Mouse (Mus musculus) erythroid progenitor cell, adult 5-6 weeks (primary cell): ENCODE results near the gene Zdhhc17. TPM values are rescaled to one million over a fixed set of nuclear protein-coding genes. Genes with fewer than 3 reads are reported as not detected.

Source experiments
- ATAC-seq: replicated peaks from 2 replicates; pipeline ENCODE4 v1.8.0; 2016; ENCODE audit warnings: moderate number of reproducible peaks, mild to moderate bottlenecking, moderate TSS enrichment, inconsistent platforms; ENCODE audit not compliant: poor library complexity, low FRiP score, severe bottlenecking
- total RNA-seq, 2 experiments: library from RNA; stranded (forward) in 1 of 2; stranded (reverse) in 1 of 2; fragments of 150-400 nt in 1 of 2; fragments of 186-747, 209-891 nt in 1 of 2; gene quantifications; 2 replicates each; pipeline versions ENCODE4 v1.2.3 to v1.2.4; 2015 to 2017; ENCODE audit warnings: low replicate concordance in 2 of 2

Gene Zdhhc17
- total RNA-seq, 2 experiments from 2014 or later, result 4.6 to 9.6 TPM

- ATAC-seq, result no peak
Observed at GRCm38 (mm10) chr10:110931161-110931912, 78.6 kb downstream of the Zdhhc17 start.

DNA sequence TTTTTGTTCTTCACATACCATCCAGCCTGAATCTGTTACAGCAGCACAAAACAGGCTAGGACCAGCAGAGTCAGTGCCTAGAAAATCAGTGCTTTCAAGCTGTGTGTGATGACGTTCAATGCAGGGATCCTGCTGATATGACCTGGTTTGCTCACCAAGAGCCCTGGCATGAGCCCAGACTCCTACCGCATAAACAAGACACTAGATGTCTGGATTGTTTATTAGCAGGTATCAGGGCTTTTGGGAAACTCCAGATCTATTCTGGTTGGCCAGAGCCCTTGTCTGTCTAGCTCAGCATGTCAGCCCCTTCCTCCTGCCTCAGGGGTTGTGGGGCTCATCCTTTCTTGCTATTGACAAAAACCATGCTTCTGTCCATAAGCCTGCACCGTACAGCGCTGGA lies 80.2 kb downstream of the Zdhhc17 start:
- ATAC-seq, result no peak

DNA sequence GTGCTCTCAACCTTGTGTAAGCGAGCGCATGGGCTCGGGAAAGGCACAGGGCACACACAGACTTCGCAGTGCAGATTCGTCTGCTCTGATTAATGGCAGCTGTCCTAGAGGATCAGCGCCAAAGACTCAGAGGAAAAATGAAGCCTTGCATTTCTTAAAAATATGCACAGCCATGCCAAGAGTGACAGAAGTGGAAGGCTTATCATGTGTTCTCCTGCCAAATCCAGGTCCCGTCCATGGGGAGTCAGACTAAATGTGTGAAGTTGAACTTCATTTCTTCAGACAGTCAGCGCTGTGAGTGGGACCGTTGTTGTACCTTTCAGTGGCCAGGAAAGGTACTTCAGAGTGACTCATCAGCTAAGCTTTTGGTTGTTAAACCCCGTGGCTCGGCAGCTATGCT lies 82.4 kb downstream of the Zdhhc17 start:
- ATAC-seq, result no peak

DNA sequence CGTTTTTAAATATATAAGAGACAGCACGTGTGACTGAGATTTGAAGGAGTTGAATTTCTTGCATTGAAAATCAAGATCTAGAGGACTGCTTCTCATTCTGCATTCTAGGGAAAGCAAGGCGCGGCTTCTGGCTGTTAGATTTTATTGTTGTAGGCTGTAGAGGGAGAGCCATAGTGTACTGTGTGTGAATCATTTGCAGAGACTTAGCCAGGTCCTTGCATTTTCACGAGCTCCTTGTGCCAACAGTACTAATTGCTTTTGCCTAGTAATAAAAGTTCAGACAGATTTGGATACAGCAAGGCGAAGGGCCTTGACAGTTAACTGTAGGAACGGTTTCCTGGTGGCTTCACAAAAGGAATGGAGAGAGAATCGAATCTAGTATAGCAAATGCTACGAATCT lies 87.3 kb downstream of the Zdhhc17 start:
- no peak for ATAC-seq

- ATAC-seq, result no peak
Observed at GRCm38 (mm10) chr10:110921890-110922289, 88.0 kb downstream of the Zdhhc17 start.

- ATAC-seq, result no peak
Observed at GRCm38 (mm10) chr10:110920368-110920950, 89.5 kb downstream of the Zdhhc17 start.

DNA sequence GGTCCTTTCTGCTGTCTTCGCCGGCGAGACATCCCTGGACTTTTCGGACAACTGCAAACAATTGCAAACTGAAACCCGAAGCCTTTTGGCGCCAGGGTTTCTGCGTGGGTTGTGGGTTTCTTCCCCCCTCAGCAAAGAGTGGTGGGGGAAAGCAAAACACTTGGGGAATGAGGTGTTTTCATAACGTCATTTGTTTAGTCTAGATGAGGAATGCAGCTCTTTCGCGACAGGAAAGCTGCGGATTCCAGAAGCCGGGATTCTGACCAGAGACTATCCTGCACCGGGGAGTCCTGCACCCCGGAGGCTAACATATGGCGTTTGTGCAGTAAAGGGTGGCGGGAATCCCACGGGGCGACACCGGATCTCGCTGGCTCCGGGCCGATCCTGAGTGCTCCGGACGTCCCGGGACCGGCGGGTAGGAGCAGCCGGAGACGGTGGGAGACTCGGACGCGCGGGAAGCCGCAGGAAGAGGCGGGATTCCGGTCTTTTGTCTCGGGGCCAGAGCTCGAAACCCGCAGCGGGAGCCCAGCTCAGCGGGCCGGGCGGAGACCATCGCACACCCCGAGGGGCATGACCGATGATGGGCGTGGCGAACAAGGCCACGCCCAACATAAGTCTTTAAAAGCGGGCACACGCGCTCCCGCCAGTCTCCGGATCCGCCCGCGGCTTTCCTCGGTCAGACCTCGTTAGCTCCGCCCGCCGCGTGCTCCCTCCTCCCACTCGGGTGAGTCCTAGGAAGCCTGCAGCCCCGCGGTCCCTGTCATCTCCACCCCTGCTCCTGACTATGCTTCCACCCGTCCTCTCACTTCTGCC lies 90.2 kb downstream of the Zdhhc17 start, which contains the start of gene Csrp2:
Gene Csrp2 (plus strand): TSS at position 259 of the 813 bp plus-strand sequence.
- peak; percentile 81 for ATAC-seq

DNA sequence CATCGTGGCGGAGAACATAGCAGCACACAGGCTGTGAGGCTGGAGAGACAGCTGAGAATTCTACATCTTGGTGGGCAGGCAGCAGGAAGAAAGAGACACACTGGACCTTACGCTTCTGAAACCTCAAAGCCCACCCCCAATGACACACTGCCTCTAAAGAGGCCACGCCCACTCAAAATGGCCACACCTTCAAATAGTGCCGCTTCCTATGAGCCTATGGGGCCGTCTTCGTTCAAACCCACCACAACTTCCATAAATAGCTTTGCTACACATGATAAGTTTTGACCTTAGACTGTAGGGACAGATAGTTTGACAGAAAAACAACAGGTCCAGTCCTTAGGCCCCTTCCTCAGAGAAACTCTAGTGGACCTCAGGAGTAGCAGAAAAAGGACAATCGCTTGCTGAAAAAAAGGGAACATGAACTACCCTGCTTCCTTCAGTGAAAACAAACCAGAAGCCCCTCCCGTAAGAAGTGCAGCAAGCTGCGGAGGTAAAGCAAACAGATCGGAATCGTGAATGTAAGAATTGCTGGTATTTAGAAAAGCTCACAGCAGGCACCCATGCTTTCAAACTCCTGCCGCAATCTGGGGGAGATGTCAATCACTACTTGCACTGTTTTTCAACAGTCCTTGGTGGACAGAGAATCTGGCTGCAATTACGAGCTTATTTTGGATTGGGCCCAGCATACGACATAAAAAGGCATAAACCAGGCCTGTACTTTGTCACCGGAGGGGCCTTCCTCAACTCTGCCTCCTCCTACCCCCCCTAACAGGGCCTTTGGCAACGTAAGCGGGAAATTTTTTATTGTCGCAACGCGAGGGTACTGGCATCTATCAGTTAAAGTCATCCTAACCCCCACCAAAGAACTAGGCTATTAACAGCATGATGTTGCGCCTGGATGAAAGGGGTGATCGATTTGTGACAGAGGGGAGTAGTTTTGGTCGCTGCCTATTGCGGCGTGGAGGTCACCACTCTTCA lies 91.2 kb downstream of the Zdhhc17 start:
- ATAC-seq, result no peak

- no peak for ATAC-seq
Observed at GRCm38 (mm10) chr10:110917521-110917920, 92.4 kb downstream of the Zdhhc17 start.

DNA sequence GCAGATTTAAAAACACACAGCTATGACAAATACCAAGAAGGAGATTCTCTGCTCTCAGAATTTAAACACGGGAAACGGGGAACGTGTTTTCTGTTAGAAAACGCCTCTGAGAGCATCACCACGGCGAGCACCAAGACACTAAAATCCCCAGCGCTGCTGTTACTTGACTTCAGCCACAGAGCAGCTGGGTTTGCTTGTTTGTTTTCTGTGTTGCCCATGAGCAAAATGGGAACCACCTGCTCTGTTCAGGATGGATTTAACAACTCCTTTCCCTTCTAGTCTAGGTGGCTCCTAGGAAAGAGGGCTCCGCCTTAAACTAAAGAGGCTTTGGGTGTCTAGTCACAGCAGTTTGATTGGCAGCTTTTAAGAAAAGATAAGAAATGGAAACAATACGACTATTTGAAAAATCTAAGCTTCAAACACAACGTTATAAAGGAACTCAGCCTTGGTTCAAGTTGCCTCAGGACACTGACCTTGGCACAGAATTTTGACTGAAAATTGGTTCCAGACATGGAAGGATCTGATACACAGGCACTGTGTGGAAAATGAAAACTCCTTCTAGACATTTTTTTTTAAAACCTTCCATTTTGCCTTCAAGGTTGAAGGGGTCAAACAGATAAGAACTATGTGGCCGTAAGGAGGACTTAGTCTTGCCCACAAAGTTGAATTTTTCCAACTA lies 93.1 kb downstream of the Zdhhc17 start:
- no peak for ATAC-seq

GRCm38 (mm10) chr10:110903862-110904261 lies 106.1 kb downstream of the Zdhhc17 start:
- no peak for ATAC-seq

GRCm38 (mm10) chr10:110899744-110900501 lies 110.0 kb downstream of the Zdhhc17 start:
- ATAC-seq, result no peak

Other genes with a start within 250 kb of the Zdhhc17 start
- 18.7 TPM in 1 of 2 replicates, not detected in the other for gene Csrp2, start 90.4 kb downstream of the Zdhhc17 start, total RNA-seq (2015; ENCODE audit: low replicate concordance)
- 2.1 and 11.6 TPM in 2 replicates for gene Csrp2, start 90.4 kb downstream of the Zdhhc17 start, total RNA-seq (2017; ENCODE audit: low replicate concordance)
- 108 and 133 TPM in 2 replicates for gene Osbpl8, start 154.6 kb upstream of the Zdhhc17 start, total RNA-seq (2015; ENCODE audit: low replicate concordance)
- gene Osbpl8, start 154.6 kb upstream of the Zdhhc17 start, total RNA-seq (2017; ENCODE audit: low replicate concordance), result 178 and 185 TPM in 2 replicates